Mouse (Mus musculus): ENCODE results near the gene Fbxw11.
"Not testable (repeated sequence)": the region's sequence is repeated elsewhere in the genome, so short reads cannot be mapped to it uniquely, and the experiment has no call there.

Gene Fbxw11

DNA sequence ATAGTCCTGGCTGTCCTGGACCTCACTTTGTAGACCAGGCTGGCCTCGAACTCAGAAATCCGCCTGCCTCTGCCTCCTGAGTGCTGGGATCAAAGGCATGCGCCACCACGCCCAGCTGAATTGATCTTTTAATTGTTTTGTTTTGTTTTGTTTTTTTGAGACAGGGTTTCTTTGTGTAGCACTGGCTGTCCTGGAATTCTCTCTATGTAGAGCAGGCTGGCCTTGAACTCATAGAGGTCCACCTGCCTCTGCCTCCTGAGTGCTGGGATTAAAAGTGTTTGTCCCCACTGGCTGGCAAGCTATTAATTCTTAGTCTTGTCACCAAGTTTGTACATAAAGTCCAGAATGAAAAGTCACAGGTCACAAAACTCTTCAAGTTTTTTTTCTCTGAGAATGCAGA is 36.6 kb downstream of the Fbxw11 start:
- DNase-seq: not testable (repeated sequence)

DNA sequence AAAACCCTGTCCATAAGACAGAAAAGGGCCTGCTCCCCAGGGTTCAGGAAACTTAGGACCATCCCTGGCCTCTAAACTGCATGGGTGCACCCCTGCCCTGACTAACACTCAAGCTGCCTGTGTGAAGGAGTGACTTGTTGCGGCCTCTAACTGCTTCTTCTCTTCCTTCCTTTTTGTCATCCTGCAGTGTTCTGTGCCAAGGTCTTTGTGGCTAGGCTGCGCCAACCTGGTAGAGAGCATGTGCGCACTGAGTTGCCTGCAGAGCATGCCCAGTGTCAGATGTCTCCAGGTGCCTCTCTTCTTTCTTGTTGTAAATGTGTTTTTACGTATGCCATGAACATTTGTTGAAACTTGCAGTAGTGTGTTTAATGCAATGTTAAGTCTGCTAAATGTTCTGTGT is 37.5 kb downstream of the Fbxw11 start:
- peak in 1 of 2 experiments; percentile 16 for DNase-seq

DNA sequence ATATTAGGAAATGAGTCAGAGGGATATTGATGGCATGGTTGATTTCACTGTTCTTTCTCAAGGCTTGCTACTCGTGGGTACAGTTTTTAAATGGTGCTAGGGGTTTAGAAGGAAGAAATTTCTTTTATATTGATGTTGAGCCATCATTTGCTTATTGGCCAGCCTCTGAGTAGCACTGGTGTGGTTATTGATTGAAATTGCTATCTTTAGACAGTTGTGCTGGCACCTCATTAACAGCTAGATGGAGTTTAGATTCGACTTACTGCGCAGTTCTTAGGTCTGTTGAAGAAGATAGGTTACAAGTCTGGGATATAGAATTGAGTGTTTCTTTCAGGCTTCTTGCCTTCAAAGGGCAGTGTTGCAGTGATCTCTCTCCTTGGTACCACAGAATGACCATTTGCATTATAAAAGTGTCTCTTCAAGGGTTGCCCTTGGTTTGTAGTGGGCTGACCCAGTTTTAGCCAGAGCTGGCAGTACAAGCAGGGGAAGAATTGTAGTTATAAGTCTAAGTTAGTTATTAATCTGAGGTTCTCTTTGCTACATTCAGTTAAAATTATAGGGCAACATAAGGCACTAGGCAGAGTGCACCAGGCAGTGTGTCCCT is 38.8 kb downstream of the Fbxw11 start:
- DNase-seq: no peak

DNA sequence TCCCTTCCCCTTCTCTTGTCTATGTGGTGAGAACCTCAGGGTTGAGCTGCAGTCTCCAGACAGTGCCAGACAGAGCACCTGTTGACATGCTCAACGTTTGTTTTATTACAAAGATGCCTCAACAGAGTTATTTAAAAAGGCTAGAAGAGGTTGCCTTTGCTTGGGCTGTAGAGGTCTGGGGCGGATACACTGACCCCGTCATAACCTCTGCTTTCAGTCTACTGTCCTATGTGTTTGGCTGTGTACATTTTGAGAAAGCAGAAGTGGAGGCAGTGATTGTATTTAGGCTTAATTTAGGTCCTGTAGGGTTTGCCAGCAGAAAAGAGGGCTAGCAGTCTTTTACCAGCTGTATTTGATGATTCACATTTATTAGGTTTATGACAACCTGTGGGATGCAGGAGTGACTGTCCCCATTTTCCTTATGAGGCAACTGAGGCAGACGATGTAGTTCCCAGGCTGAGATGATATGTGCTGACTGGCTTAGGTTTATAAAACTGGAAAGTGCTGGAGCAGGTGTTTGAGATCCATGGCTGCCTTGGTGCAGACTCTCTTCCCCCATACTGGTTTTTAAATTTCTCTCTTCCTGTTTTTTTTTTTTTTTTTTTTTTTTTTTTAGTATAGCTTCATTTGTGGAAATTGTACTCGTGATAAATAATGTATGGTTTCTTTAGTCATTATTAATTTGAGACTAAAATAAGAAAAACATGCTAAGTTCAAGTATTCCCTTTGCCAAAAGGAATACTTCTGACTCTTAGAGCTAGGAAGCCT is 40.0 kb downstream of the Fbxw11 start:
- no peak for DNase-seq

DNA sequence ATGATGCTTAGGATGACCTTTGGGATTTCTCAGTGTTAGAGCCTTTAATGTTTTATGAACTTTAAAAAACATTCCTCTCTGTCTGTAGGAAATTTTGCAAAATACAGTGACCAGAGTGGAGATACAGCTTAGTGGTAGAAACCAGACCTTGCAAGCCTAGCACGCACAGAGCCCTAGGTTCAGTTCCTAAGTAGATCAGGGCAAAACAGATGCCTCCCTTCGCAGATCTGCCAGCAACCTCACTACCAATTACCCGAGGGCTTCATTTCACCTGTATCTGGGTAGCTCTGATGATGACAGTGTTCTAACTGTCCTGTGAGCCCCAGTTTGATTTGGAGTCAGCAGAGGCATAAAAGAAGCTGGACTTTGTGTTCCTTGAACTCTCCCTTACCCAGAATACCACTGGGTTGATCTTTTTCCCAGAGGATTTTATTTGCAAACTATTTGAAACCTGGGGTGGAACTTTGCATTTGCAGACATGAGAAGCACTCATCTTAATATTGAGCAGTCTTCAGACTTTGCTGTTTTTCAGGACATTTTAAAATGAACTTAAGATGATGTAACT is 42.2 kb downstream of the Fbxw11 start:
- DNase-seq: peak in 1 of 2 experiments; percentile 42

DNA sequence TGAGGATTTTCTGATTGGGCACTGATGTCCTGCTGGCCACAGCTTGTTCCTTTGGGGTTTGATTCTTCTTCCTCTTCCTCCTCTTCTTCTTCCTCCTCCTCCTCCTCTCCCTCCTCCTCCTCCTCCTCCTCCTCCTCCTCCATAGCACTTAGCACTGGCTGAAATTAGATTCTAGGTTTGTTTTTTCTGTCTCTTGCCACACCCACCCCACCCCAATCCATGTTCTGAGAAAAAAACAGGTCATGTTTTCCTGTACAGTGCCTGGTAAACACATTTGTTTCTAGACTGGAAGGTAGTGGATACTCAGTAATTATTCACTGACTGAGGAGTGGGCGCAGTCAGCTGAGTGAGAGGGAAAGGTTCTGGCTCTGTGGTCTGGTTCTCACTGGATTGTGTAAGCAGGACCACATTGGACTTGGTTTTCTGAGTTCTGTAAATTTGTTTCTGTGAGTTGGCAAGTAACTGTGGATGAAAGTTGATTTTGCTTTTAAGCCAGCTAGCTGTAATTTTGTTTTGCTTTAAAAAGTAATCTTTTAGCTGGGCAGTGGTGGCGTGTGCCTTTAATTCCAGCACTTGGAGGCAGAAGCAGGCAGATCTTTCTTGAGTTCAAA is 45.8 kb downstream of the Fbxw11 start:
- DNase-seq: peak in 1 of 2 experiments; percentile 17

DNA sequence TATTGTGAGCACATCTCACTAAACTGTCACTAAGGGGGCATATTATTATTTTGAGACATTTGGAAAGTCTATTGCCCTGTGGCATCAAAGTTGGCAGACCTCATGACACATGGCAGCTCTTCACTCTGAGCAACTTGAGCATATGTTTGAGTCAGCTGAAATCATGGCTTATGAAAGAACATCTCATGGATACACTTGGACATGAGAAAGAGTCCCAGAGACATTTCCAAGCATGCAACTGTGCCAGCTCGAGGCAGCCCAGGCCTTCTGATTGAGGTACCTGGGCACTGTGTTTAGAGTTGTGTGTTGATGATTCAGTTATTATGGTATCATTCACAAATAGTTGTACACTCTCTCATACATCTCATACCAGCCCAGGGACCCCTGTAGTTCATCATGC is 47.0 kb downstream of the Fbxw11 start:
- no peak for DNase-seq

DNA sequence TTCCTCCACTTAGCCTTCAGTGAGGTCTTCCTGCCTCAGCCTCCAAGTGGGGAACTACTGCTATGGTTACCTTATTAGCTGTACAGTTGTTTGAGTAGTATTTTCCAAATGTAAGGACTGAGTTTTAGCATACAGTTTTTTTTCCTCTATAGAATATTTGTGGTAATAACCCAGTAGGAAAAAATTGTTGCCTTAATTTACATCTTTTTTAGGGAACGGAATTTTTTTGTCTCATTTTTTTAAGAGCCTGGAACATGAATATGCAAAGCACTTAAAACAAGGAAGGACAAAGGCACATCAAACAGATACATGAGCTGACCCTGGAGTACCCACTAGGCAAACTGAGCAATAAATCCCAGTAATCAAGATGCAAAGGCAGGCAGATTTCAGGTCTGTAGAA is 50.3 kb downstream of the Fbxw11 start:
- DNase-seq: no peak

DNA sequence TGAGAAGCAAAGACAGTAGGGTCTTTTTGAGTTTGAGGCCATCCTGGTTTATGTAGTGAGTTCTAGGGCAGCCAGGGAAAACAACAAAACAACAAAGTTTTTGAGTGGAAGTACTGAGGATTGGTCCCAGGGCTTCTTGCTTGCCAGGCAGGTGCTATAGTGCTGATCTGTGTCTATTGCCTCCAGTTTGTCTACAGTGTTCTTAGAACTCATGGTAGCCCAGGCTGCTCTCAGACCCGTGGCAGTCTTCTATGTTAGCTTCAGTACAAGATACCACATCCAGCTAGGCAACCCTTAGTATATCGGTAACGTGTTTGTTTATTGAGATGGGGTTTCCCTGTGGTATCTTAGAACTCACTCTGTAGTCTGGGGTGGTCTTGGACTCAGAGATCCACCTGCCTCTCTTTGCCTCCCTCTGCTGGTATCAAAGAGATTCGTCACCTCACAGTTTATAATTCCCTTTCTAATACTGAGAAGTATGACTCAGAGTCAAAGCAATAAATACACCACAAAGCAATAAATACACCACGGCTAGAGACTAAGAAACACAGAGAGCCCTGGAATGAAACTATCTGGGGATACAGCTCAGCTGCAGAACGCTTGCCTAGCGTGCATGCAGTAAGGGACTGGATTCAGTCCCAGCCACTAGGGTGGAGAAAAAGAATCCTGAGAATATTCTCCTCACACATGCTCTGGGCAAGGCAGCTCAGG is 51.1 kb downstream of the Fbxw11 start:
- DNase-seq: no peak

DNA sequence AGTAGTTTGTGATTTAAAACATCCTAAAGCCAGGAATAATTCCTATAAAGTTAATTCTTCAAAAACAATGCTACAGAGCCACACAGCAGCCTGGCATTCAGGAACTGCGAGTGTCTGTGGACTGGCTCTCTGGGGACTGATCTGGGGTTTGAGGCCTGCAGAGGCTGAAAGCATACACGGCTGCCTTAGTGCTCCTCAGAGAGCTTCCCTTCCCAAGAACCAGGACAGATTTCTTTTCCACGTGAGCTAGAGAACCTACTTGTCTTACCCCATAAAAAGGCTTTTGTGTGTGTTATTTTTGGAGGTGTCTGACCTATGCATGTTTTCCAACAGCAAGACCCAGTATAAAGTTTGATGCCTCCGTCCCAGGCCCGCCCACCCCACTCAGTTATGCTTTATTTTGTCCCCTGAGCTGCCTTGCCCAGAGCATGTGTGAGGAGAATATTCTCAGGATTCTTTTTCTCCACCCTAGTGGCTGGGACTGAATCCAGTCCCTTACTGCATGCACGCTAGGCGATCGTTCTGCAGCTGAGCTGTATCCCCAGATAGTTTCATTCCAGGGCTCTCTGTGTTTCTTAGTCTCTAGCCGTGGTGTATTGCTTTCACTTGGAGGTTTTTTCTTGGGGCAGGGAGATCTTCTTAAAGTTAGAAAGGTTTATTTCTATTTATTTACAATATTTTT is 51.9 kb downstream of the Fbxw11 start:
- DNase-seq: not testable (repeated sequence)

DNA sequence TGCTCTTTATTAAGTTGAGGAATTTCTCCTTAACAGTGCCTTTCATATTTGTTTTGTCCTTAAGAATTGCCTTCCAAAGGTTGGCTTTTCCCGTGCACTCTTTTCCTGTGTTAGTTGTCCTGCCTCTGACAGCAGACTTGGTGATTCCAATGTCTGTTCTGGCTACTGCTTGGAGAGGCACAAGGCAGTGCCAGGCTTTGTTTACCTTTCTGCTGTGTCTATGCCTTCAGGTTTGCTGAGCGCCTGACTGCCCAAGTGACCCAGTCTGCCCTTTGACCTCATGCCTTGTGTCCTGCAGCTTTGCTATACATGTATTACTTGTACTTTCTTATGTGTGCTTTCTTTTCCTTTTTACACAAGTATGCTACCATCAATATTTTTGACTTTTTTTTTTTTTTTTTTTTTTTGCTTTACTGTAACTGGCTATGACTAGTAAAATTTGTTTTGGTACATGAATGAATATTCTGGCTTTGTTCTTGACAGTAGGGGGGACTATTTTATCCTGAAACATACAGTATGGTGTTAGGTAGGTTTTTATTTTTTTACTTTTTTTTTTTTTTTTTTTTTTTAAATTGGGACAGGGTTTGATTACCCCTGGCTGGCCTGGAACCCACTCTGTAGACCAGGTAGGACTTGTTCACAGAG is 54.0 kb downstream of the Fbxw11 start:
- peak; percentile 36 to 44 for DNase-seq

DNA sequence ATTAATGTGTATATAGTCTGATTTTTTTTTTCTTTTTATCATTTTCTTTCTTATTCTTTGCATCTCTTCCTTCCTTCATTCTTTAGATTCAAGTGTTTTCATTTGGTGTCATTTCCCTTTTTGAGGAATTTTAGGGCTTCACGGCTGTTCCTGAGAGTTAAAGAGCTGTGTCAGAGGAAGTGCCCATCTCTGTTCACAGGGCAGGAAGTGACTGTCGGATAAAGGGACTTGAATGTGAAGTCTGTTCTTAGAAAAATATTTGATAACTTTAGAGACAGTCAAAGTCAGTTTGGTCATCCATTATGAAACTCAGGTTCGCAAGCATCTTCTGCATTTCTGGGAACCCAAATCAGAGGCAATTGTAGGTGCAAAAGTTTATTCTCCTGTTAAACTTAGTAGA is 55.2 kb downstream of the Fbxw11 start:
- DNase-seq: no peak

DNA sequence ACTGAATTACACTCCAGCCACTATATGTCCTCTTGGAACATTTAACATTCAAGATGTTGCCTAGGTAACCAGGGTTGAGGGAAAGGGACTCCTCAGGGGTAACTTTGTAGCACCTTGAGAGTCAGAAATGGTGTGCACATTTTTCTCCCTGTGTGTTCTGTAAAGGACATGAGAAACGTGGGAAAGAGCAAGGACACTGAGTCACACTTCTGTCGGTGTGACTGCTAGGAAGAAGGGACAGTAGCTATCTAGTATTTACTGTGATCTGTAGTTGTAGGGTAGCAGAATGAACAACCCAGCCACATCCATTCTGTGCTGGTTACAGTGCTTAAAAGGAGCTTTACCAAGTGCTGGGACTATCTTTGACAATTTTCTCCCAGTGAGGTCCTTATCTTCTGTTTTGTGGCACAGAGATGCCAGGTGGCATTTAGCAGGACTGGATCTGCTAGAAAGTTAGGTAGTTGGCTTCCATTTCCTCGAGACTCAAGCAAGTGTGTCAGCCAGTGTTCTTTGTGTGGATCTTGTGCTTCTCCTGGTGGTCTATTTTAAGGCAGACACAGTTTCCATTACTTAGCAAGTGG is 57.5 kb downstream of the Fbxw11 start:
- DNase-seq: no peak

DNA sequence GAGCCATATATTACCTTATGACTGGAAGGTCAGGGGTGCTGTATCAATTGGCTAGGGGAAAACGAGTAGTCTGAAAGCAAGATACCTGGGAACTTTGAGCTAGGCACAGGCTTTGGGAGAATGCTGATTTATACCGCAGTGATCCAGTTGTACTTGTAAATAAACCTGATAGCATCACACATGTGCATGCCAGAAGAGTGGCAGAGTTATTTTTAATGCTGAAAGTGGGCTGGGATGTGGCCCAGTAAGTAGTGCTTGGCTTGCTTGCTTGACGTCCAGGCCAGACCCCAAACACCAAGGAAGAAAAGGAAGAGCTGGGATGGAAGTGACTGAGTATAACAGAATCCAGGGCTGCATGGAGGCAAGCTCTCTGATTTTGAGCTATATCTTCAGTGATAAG is 59.0 kb downstream of the Fbxw11 start:
- DNase-seq: no peak

DNA sequence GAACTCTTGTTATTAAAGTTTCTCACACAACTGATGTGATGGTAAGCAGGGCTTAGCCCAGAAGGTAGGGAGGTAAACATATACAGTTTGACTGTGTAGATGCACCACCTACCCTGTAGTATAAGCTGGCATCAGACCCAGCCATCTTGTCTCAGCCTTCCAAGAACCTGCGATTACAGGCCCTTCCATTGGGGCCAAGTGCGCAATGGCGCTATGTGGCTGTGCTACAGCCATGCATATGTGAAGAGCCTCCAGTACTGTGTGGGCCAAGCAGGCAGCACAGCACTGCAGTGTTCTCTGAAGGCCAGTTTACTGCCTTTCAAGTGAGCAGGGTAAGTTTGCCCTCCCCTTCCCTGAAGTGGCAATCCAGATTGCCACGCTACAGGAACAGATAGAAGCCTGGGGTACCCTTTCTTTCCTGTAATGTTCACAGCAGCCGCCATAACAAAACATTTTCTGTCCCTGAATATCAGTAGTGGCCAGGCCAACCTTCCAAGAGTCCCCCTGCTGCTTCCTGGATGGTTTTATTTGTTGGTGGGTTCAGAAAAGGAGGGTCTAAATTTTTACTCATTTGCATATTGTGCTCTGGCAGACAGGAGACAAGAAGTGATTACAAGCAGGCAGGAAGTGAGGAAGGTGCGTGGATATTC is 61.8 kb downstream of the Fbxw11 start:
- DNase-seq: no peak

DNA sequence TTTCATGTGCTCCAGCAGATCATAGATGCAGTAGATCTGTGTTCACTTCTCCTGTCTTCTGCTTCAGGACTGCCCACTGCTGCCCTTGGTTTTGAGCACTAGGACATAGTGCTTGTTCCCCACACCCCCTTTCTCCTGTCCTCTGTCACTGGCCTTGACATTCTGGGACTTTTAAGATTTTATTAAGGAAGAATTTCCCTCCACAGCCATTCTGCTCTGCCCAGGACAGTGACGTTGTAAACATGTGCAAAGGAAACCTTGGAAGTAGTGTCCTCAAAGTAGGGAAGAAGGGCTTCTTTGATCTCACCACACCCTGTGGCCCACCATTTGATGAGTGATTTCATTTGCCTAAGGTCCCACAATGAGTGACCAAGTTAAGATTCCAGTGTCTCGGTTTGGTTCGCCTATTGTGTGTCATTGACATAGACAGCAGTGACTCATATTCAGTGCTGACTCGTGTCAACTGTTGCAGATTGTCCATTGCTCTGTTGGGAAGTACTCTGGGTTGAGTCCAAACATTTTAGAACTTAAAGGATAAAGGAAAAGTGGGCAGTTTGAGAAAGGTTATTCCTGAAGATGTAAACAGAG is 64.0 kb downstream of the Fbxw11 start:
- DNase-seq: no peak

DNA sequence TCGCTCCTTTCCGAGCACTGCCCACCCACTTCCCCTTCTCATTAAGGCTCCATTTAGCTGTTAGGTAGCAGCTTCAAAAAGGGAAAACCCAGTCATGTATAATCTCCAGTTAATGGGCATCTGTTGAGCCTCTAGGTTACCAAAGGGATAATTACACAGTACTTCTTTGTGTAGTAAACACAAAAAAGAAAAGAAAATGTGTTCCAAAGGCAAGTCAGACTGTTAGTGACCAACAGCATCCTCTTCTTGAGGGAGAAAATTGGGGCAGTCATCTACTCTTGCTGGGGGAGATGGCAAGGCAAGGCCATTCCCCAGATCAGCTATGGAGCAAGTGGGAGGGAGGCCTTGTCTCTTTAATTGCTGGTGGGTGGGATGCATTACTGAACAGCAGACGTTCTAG is 65.0 kb downstream of the Fbxw11 start:
- no peak for DNase-seq

DNA sequence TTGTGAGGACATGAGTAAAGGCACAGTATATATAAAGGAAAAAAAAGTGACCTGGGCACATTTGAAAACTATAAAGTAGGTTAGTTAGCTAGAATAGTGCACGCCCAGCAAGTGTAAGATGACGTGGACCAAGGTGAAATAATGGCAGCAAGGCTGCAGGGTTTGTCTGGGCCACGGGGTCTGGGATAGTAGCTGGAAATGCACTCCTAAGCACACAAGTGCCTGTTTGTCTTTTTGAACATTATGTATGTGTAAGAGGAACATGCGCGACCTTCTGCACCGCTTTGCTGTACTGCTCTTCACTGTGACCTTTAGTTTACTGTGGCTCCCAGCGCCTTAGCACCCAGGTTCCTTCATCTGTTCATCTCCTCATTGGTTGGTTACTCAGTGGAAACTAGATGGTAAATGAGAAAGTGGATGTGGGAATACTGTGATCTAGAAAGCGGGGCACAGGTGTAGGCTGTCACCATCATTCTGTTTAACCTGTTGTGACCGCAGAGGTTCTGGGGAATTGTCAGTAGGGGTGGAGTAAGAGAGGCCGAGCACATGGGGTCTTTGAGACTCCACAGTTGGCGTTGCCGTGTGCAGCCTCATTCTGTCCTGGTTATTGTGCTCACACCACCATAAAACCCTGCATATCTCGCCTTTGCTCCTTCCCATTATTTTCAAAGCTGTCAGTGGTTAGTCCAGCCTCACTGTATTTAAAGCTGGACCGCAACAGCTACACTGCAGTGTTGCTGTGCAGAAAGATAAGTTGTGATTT is 66.4 kb downstream of the Fbxw11 start:
- no peak for DNase-seq

DNA sequence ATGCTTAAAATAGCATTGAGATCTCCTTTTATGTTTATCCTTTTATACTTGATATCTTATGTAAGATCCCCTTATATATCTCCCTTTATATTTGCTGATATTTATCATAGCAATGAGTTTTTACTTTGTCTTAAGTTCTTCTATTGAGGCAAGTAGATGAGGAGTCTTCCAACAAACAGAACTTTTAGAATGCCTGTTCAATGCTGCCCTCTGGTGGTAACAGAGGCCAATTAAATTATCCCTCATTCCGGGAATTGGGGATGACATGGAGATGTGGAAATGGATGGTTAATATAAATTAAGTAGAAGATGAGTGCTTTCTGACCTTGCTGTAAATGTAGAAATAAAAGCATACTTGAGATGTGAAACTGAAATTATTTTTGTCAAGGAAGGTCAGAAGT is 67.0 kb downstream of the Fbxw11 start:
- peak; percentile 38 to 57 for DNase-seq

DNA sequence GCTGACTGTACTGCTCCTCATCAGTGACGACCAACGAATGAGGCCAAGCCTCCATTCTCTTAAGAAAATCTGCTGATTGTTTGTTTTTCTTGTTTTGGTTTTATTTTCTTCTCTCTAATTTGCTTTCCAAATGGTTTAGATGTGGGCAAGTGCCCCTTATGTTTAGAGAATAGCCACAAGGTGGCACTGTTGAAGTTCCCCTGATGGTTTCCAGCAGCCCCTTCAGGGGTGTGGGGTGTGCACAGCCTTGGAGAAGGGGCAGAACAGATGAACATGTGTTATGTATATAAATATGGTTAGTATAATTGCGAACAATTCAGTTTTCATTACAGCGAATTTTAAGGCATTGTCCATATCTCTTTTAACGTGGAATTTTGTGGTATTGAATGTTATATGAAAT is 71.7 kb downstream of the Fbxw11 start:
- peak in 1 of 2 experiments; percentile 15 for DNase-seq
